In the genomic region with DNA sequence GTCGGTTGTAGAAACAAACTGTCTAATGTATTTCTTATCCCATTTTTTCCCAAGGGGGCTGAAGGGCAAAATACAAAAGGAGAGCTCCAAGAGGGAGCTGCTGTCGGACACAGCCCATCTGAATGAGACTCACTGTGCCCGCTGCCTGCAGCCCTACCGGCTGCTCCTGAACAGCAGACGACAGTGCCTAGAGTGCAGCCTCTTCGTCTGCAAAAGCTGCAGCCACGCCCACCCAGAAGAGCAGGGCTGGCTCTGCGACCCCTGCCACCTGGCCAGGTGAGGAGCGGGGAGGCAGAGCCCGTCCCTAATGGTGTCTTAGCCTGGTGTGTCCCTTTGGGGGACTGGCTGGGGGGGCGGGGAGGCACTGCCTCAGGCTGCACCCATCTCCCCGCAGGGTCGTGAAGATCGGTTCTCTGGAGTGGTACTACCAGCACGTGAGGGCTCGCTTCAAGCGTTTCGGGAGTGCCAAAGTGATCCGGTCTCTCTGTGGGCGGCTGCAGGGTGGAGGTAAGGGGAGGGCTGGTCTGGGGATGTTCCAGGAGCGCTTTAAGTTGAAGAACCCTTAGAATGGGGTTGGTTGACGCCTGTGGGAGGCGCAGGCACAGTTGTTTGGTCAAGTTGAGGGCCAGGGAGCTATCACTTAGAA, we compare ENCODE assay signal across 9 mouse cellular contexts. TPM values are rescaled to one million over a fixed set of nuclear protein-coding genes. Genes with fewer than 3 reads are reported as not detected.
DNase-seq lines count a peak whose midpoint lies in the region; ATAC-seq and TF ChIP-seq lines count a peak whose summit lies in the region.
"Had no signal": no experiment of that assay in that cellular context is flagged by ENCODE, and none has a peak within 500 bp of the region (broad histone marks: within the 10 kb centered on the region; RNA-seq: fewer than 3 reads in every experiment).

No protein-coding gene starts in this region.

- H3K27me3 ChIP-seq in thymus, adult 2 months (ENCODE audit: control insufficient read depth, insufficient read depth, low read length): no peaks in the 10 kb centered on the region; the same call in 1 of the 2 replicates
- H3K27me3 ChIP-seq in liver, embryonic 15.5 days: peaks cover 14% of the 10 kb centered on the region
- H3K27me3 ChIP-seq in stomach, postnatal 0 days (ENCODE audit: control insufficient read depth, insufficient read depth, low read length): no peaks in the 10 kb centered on the region

- TF ChIP-seq CTCF in gastrocnemius, adult 2 months (IDR thresholded peaks at IDR 0.05): no peak
- TF ChIP-seq CTCF in thymus, adult 2 months (IDR thresholded peaks at IDR 0.05; ENCODE audit: borderline replicate concordance, control insufficient read depth, extremely low read depth, insufficient read depth, low read length, poor library complexity): no peak
- no peak for TF ChIP-seq CTCF in stomach, postnatal 0 days (IDR thresholded peaks at IDR 0.05; ENCODE audit: low read depth)

- H3K36me3 ChIP-seq in thymus, adult 2 months (ENCODE audit: control insufficient read depth, insufficient read depth, low read length): no peaks in the 10 kb centered on the region
- no peaks in the 10 kb centered on the region for H3K36me3 ChIP-seq in liver, embryonic 15.5 days (replicated peaks)
- no peaks in the 10 kb centered on the region for H3K36me3 ChIP-seq in stomach, postnatal 0 days (ENCODE audit: control insufficient read depth, insufficient read depth, low read length)

- peak overlapping the region; percentile 29 for H3K4me3 ChIP-seq in gastrocnemius, adult 2 months
- no peak overlapping the region for H3K4me3 ChIP-seq in thymus, adult 2 months (ENCODE audit: control insufficient read depth, insufficient read depth, low read length)
- no peak overlapping the region for H3K4me3 ChIP-seq in liver, embryonic 15.5 days (replicated peaks)
- H3K4me3 ChIP-seq in stomach, postnatal 0 days (ENCODE audit: low read depth, low read length): peak overlapping the region; percentile 24

- H3K4me2 ChIP-seq in liver, embryonic 15.5 days: peak overlapping the region; percentile 37; the same call in 1 of the 2 replicates
- peak overlapping the region; percentile 56 for H3K4me2 ChIP-seq in stomach, postnatal 0 days (replicated peaks; ENCODE audit: low read depth)

- intact Hi-C loops in gastrocnemius, adult 2 months (cut with DNase I): loop anchor here (1.0 kb wide), 1 partner anchor 28 kb away; no protein-coding TSS in a partner anchor
- intact Hi-C loops in gastrocnemius, postnatal 36 days (cut with DNase I): loop anchor here (1.0 kb wide), 1 partner anchor 29 kb away; no protein-coding TSS in a partner anchor

- 17% methylated on average over 23 of the region's 23 CpGs for WGBS in thymus, adult 2 months
- 3% methylated on average over 23 of the region's 23 CpGs for WGBS in liver, embryonic 15.5 days (ENCODE audit: insufficient replicate concordance)
- 6% methylated on average over 23 of the region's 23 CpGs for WGBS in stomach, postnatal 0 days

- TF ChIP-seq EP300 in stomach, postnatal 0 days (optimal IDR thresholded peaks at IDR 0.05): no peak

- no peak for TF ChIP-seq POLR2A in thymus, adult 2 months (IDR thresholded peaks at IDR 0.05; ENCODE audit: control insufficient read depth, extremely low read depth, insufficient read depth, low read length, poor library complexity)

- H3K27ac ChIP-seq in gastrocnemius, adult 2 months: no peak overlapping the region
- H3K27ac ChIP-seq in thymus, adult 2 months (ENCODE audit: control insufficient read depth, insufficient read depth, low read length): no peak overlapping the region
- no peak overlapping the region for H3K27ac ChIP-seq in liver, embryonic 15.5 days (replicated peaks)
- peak overlapping the region; percentile 78 for H3K27ac ChIP-seq in stomach, postnatal 0 days (replicated peaks)

- ATAC-seq in liver, embryonic 15.5 days (ENCODE audit: insufficient read depth): no peak
- ATAC-seq in stomach, postnatal 0 days (ENCODE audit: low FRiP score, low TSS enrichment): peak; percentile 16; the same call in 1 of the 2 replicates

- DNase-seq in gastrocnemius, adult 2 months: no peak
- DNase-seq in gastrocnemius, postnatal 36 days: no peak
- peak; percentile 17 for DNase-seq in thymus, postnatal 4 days
- no peak for DNase-seq in thymus, adult 2 months
- no peak for DNase-seq in stomach, postnatal 0 days (ENCODE audit: low spot score)
- DNase-seq in layer of hippocampus, adult 9-10 months (ENCODE audit: low spot score): no peak
- DNase-seq in layer of hippocampus, postnatal 14 days (ENCODE audit: low spot score in 2 of 2): no peak

- H3K9ac ChIP-seq in liver, embryonic 15.5 days: no peak overlapping the region
- H3K9ac ChIP-seq in stomach, postnatal 0 days (ENCODE audit: low read length): 0 out of 2 replicates have a peak overlapping the region, but pooled peaks have one; percentile 32

- no peaks in the 10 kb centered on the region for H3K9me3 ChIP-seq in liver, embryonic 15.5 days (replicated peaks)
- H3K9me3 ChIP-seq in stomach, postnatal 0 days (ENCODE audit: control insufficient read depth, low read length): no peaks in the 10 kb centered on the region

- no peaks in the 10 kb centered on the region for H3K4me1 ChIP-seq in thymus, adult 2 months (replicated peaks; ENCODE audit: control insufficient read depth, insufficient read depth, low read length)
- no peaks in the 10 kb centered on the region for H3K4me1 ChIP-seq in liver, embryonic 15.5 days (replicated peaks)
- H3K4me1 ChIP-seq in stomach, postnatal 0 days (replicated peaks; ENCODE audit: control insufficient read depth, insufficient read depth): 0 out of 2 replicates have a peak, but pooled peaks cover 5% of the 10 kb centered on the region

RNA-seq across cellular contexts. Expression of a gene that starts 13.2 kb away (rescaled TPM):
- under 1 TPM; 0.20 to 0.25 TPM for total RNA-seq in gastrocnemius, adult 2 months (2021)
- under 1 TPM; 0.20 to 0.22 TPM for total RNA-seq in gastrocnemius, postnatal 36 days (2021)
- polyA plus RNA-seq in thymus, adult 2 months (2012; rRNA removed): 1.4 and 2.0 TPM in 2 replicates
- not detected in 2 replicates for polyA plus RNA-seq in liver, embryonic 15.5 days (2015; fragmentation: Nextera tagmentation; extraction: Ambion mirVana)
- 8.8 and 9.8 TPM in 2 replicates for polyA plus RNA-seq in stomach, postnatal 0 days (2015; fragmentation: Nextera tagmentation; extraction: Ambion mirVana)
- 1 to 10 TPM in 1 of 2 experiments, under 1 TPM in 1; 0.94 to 1.5 TPM for total RNA-seq in layer of hippocampus, postnatal 14 days (2021)

RNA-seq across cellular contexts. Expression of a gene that starts 24.9 kb away (rescaled TPM):
- total RNA-seq in gastrocnemius, adult 2 months (2021): not detected
- not detected for total RNA-seq in gastrocnemius, postnatal 36 days (2021)
- polyA plus RNA-seq in thymus, adult 2 months (2012; rRNA removed): not detected in 2 replicates
- polyA plus RNA-seq in liver, embryonic 15.5 days (2015; fragmentation: Nextera tagmentation; extraction: Ambion mirVana): not detected in 2 replicates
- polyA plus RNA-seq in stomach, postnatal 0 days (2015; fragmentation: Nextera tagmentation; extraction: Ambion mirVana): not detected in 2 replicates
- total RNA-seq in layer of hippocampus, postnatal 14 days (2021): not detected
- total RNA-seq: heart, adult 8-10 months had no signal

RNA-seq across cellular contexts. Expression of a gene that starts 41.4 kb away (rescaled TPM):
- total RNA-seq in gastrocnemius, adult 2 months (2021): not detected
- not detected for total RNA-seq in gastrocnemius, postnatal 36 days (2021)
- polyA plus RNA-seq in thymus, adult 2 months (2012; rRNA removed): 0.85 and 0.94 TPM in 2 replicates
- polyA plus RNA-seq in liver, embryonic 15.5 days (2015; fragmentation: Nextera tagmentation; extraction: Ambion mirVana): 5.5 and 6.6 TPM in 2 replicates
- polyA plus RNA-seq in stomach, postnatal 0 days (2015; fragmentation: Nextera tagmentation; extraction: Ambion mirVana): 4.6 and 5.7 TPM in 2 replicates
- total RNA-seq in layer of hippocampus, postnatal 14 days (2021): not detected

Comparison
In these comparisons a context has a peak if more than half of its experiments do, and no peak if none do; other contexts are left out.
1. H3K4me3 ChIP-seq: peak in gastrocnemius, adult 2 months (single experiment) and stomach, postnatal 0 days (single experiment); none in thymus, adult 2 months (single experiment) and liver, embryonic 15.5 days (single experiment).